Mouse (Mus musculus) forebrain, embryonic 15.5 days (tissue): Measurements from ENCODE around the gene Sct. TPM values are rescaled to one million over a fixed set of nuclear protein-coding genes. Genes with fewer than 3 reads are reported as not detected.

Experiments used
- ATAC-seq: fragments of 200-750 bp; cut with Nextera tagmentation; replicated peaks from 2 replicates; pipeline ENCODE4 v1.8.0; 2017; ENCODE audit warnings: mild to moderate bottlenecking, moderate TSS enrichment, moderate library complexity
- H3K27ac ChIP-seq: fragments of 300-500 bp; sonication (generic); replicated peaks from 2 replicates; pipeline ENCODE4 v1.5.1; 2015; ENCODE audit warnings: mild to moderate bottlenecking, inconsistent platforms
- H3K27me3 ChIP-seq: fragments of 300-500 bp; sonication (generic); 2 replicates; pipeline ENCODE4 v1.6.1; 2015; ENCODE audit warnings: inconsistent platforms
- H3K36me3 ChIP-seq: fragments of 300-500 bp; sonication (generic); 2 replicates; pipeline ENCODE4 v1.6.1; 2015; ENCODE audit warnings: mild to moderate bottlenecking, inconsistent platforms
- H3K4me1 ChIP-seq: fragments of 300-500 bp; sonication (generic); 2 replicates; pipeline ENCODE4 v1.6.1; 2015; ENCODE audit warnings: inconsistent platforms
- H3K4me2 ChIP-seq: fragments of 300-500 bp; sonication (generic); replicated peaks from 2 replicates; pipeline ENCODE4 v1.6.1; 2015; ENCODE audit warnings: mild to moderate bottlenecking, inconsistent platforms
- H3K4me3 ChIP-seq: fragments of 300-500 bp; sonication (generic); 2 replicates; pipeline ENCODE4 v1.5.1; 2015; ENCODE audit warnings: mild to moderate bottlenecking, inconsistent platforms
- H3K9ac ChIP-seq: fragments of 300-500 bp; sonication (generic); replicated peaks from 2 replicates; pipeline ENCODE4 v1.6.1; 2015; ENCODE audit warnings: mild to moderate bottlenecking, inconsistent platforms
- H3K9me3 ChIP-seq: fragments of 300-500 bp; sonication (generic); 2 replicates; pipeline ENCODE4 v1.6.1; 2016; ENCODE audit warnings: inconsistent platforms
- WGBS: fragments of 180-500 bp; shearing (Covaris S2); methylation state at CpG from one replicate; pipeline ENCODE4 v1.1.7; 2015; ENCODE audit warnings: mixed read lengths; 5-methylcytosine and 5-hydroxymethylcytosine counted together
- polyA plus RNA-seq: library from polyadenylated mRNA; unstranded; fragments of >200 nt; fragmentation: Nextera tagmentation; extraction: Ambion mirVana; gene quantifications from 2 replicates; pipeline ENCODE4 v1.2.1, GENCODE M21; 2015

Sct gene
- polyA plus RNA-seq: 1.4 TPM in 2 replicates

DNA sequence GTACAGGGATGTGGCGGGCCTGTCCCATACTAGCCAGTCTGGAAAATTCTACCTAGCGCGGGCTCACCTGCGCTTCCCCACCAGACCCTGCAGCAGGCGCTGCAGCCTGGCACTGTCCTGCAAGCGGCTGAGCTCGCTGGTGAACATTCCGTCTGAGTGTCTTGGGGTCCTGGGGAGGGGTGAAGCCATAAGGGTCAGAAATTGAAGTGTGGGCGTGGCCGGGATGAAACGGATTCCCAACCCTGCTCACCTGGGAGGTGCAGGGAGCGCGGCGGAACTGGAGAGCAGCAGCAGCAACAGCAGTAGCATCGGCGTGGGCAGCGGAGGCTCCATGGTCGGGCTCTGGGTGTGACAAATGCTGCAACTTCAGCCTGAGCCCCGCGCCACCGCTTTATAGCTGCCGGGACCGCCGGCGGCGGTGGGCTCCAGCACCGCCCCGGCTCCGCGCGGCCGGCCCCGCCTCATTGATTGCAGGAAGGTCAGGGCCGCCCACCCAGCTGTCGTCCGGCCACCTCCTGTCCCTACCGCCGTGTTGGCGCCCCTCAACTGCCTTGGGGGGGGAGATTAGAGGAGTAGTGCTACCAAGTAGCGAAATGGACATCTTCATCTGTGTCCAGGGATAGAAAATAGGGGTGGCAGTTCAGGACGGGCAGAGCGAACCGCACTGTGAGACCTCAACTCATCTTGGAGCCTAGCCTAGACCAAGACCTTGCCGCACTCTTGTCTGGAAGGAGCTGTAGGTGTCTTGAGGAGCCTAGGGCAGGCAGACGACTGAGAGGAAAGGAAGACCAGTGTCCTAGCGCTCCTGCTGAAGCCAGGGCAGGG lies at the start of gene Sct:
TSS of gene Sct (minus strand) at position 368 of the 825 bp plus-strand sequence.
- Histone ChIP-seq H3K36me3 (no peaks in the 10 kb centered on the region), H3K4me3 (peak within 1 kb of the TSS; percentile 47), H3K27ac (no peak within 1 kb of the TSS), H3K27me3 (no peaks in the 10 kb centered on the region), H3K4me1 (peaks cover 9% of the 10 kb centered on the region), H3K9me3 (no peaks in the 10 kb centered on the region), H3K4me2 (peak within 1 kb of the TSS; percentile 98), H3K9ac (peak within 1 kb of the TSS; percentile 59)
- ATAC-seq: peak; percentile 72
- WGBS: 2% methylated on average over 46 of the region's 46 CpGs

DNA sequence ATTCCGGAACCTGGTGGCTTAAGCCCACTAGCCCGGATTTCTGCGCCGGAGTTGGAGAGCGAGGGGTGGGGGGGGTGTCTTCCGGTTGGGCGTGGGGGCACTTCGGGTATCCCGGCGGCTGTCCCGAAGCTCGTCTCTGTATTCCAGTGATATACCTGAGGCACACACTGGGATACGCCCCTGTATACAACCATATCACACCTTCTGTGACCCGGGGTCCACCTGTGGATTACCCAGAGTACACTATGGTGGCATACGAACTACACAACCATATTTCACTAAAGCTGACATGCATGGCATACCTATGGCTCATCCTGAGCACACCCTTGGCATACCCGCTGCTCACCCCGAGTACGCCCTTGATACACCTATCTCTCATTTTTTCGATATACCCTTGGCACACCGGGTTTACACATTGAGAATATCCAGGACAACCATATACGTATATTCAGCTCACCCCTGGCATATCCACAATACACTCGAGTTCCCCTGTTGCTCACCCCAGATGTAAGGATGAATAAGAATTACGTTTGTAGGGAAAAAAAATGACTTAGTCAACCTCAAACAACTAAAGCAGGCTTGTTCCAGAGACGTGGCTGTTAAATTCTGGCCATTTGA lies 49.5 kb upstream of the Sct start:
- Histone ChIP-seq H3K27ac (peak overlapping the region; percentile 100), H3K9me3 (no peaks in the 10 kb centered on the region), H3K4me2 (peak overlapping the region; percentile 98), H3K27me3 (no peaks in the 10 kb centered on the region), H3K9ac (peak overlapping the region; percentile 82), H3K4me1 (peaks cover 36% of the 10 kb centered on the region), H3K4me3 (peak overlapping the region; percentile 52), H3K36me3 (peaks cover 5% of the 10 kb centered on the region; the same call in 1 of the 2 replicates)
- WGBS: 16% methylated on average over 24 of the region's 24 CpGs
- peak; percentile 21 for ATAC-seq

DNA sequence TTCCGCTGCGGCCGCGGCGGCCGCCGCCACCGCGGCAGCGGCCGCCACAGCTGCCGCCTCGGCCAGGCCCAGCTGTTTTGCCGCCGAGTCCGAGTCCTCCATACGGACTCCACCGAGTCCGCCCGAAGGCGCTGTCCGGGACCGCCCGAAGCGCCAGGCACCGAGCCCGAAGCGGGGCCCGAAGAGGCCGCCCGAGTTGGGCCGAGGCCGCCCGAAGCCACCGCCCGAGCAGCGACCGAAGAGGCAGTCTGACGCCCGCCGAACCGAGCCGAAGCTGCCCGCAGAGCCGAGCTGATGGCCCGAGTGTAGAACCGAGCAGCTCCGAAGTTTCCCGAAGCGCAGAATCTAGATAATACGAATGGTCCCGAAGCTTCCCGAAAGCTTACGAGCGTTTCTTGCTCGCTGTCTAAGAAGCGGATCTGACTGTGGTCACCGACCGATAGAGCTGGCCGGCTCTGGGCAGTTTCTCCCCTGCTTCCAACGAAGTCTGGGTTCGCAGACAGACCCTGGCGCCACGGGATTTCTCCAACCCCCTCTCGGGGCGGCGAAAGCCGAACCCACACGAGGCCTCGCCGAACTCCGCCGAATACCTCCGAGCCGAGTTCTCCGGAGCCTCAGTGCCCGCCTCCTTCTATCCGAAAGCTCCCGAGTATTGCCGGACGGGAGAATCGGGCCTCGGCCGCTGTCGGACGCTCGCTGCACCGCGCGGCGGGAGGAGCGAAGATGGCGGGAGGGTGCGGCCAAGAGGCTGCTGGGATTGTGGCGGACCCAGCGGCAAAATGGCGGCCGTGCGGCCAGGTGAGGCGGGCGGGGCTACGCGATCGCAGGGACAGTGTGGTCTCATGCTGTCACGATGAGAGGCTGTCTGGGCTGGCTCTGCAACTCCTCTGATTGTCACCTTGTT lies 48.8 kb upstream of the Sct start, which contains the start of the genes Deaf1 and Tmem80:
TSS of gene Deaf1 (minus strand) at position 222 of the 904 bp plus-strand sequence.
TSS of gene Tmem80 (plus strand) at position 271 of the 904 bp plus-strand sequence.
- WGBS: under 1% methylated on average over 101 of the region's 105 CpGs
- Histone ChIP-seq H3K4me2 (peak within 1 kb of the TSS; percentile 98), H3K9ac (peak within 1 kb of the TSS; percentile 82), H3K9me3 (no peaks in the 10 kb centered on the region), H3K27ac (peak within 1 kb of the TSS; percentile 100), H3K4me3 (peak within 1 kb of the TSS; percentile 52), H3K27me3 (no peaks in the 10 kb centered on the region), H3K4me1 (peaks cover 36% of the 10 kb centered on the region), H3K36me3 (peaks cover 5% of the 10 kb centered on the region)
- ATAC-seq: peak; percentile 97

DNA sequence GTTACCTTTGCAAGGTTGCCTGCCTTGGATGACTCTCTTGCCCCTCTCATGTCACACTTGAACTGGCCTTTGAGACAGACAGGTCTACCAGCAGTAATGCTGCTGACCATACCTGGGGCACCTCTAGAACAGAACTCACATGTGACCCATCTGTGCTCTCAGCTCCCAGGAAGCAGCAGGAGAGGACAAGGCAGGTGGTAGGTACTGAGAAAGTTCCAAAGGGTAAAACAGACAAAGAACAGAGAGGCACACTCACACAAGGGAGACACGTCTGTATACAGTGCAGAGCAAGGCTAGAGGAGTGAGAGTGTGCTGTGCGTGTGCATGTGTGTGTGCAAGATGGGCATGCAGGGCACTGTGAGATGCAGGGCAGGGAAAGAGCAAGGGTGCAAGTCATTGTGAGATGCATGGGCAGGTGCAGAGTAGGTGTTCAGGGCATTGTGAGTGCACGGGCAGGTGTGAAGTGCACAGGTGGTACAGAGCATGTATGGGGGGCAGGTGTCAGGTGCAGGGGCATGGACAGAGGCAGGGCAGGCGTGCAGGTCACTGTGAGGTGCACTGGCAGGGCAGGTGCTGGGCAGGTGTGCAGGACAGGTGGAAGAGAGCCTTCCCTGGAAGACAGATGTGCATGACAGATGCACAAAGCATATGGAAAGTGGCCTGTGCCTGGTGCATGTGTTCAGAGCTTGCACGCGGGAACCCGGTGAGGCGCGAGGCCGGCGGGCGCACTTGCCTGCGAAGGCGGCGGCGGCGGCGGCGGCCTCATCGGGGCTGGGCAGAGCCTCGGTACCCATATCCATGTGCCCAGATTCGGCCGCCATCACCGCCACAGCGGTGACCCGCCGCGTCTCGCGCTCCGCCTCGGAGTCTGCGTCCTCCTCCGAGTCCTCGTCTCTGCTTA lies 47.9 kb upstream of the Sct start:
- no peaks in the 10 kb centered on the region for H3K27me3 ChIP-seq
- peaks cover 36% of the 10 kb centered on the region for H3K4me1 ChIP-seq
- peaks cover 15% of the 10 kb centered on the region for H3K36me3 ChIP-seq
- whole genome bisulfite sequencing: 3% methylated on average over 35 of the region's 35 CpGs
- H3K4me3 ChIP-seq: peak overlapping the region; percentile 52
- H3K9ac ChIP-seq: peak overlapping the region; percentile 82
- H3K4me2 ChIP-seq: peak overlapping the region; percentile 98
- no peaks in the 10 kb centered on the region for H3K9me3 ChIP-seq
- H3K27ac ChIP-seq: peak overlapping the region; percentile 100
- peak; percentile 17 for ATAC-seq

DNA sequence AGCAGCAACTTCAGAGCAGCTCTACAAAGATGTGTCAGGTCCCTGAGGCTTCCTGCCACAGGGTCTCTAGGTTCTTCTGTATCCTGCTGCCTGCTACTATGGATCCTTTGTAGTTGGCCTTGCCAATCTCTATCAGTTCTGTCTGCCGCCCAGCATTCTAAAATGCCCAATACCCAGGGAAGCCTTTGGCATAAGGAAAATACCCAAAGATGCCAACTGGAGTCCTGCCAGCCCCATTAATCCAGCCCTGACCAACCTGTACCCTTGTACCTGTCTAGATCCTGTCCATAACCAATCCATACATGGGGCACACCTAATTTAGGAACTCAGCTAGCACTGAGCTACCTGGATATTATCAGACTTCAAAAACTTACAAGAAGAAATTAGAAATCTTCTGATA lies 45.8 kb upstream of the Sct start:
- H3K4me2 ChIP-seq: 0 out of 2 replicates have a peak overlapping the region, but pooled peaks have one; percentile 2
- no peak overlapping the region for H3K4me3 ChIP-seq
- H3K27me3 ChIP-seq: no peaks in the 10 kb centered on the region
- H3K9ac ChIP-seq: no peak overlapping the region
- H3K27ac ChIP-seq: no peak overlapping the region
- H3K9me3 ChIP-seq: no peaks in the 10 kb centered on the region
- 67% methylated on average over 1 of the region's 1 CpGs for WGBS
- H3K4me1 ChIP-seq: peaks cover 36% of the 10 kb centered on the region
- peaks cover 35% of the 10 kb centered on the region for H3K36me3 ChIP-seq
- ATAC-seq: no peak

DNA sequence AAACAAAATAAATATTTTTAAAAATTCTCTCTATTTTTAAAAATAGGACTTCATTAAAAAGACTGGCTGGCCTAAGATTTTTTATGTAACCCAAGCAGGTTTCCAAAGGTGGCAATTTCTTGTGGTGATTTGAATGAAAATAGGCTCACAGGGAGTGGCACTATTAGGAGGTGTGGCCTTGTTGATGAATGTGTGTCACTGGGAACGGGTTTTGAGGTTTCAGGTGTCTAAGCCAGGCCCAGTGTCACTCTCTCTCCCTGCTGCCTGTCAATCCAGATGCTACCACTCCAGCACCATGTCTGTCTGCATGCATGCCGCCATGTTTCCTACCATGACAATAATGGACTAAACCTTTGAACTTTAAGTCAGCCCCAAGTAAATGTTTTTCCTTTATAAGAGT lies 40.5 kb upstream of the Sct start:
- Histone ChIP-seq H3K36me3 (peaks cover 86% of the 10 kb centered on the region), H3K9me3 (no peaks in the 10 kb centered on the region), H3K4me3 (no peak overlapping the region), H3K27me3 (no peaks in the 10 kb centered on the region), H3K9ac (no peak overlapping the region), H3K27ac (no peak overlapping the region), H3K4me2 (no peak overlapping the region), H3K4me1 (peaks cover 2% of the 10 kb centered on the region)
- 82% methylated on average over 2 of the region's 2 CpGs for WGBS
- no peak for ATAC-seq

DNA sequence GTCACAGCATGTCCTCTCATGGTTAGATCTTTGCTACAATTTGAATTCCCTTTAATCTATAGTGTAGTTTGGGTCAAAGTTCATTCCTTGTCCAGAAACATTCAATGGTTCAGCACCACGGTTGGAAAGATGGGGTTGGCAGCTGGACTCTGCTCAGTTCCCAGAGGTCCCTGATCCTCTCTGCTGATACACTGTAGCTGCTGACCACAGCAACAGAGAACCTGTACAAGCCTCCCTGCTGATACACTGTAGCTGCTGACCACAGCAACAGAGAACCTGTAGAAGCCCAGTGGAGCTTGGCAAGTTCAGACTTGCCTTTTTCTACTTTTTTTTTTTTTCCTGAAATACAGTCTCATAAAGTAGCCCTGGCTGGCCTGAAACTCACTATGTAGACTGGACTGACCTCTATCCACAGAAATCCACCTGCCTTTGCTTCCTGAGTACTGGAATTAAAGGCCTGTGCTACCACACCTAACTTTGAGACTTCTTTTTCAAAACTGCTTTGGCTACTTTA lies 38.7 kb upstream of the Sct start:
- Histone ChIP-seq H3K4me3 (no peak overlapping the region), H3K9me3 (no peaks in the 10 kb centered on the region), H3K4me2 (no peak overlapping the region), H3K27ac (no peak overlapping the region), H3K27me3 (no peaks in the 10 kb centered on the region), H3K4me1 (no peaks in the 10 kb centered on the region), H3K36me3 (peaks cover 96% of the 10 kb centered on the region), H3K9ac (no peak overlapping the region)
- no peak for ATAC-seq
- WGBS: 81% methylated on average over 1 of the region's 1 CpGs

DNA sequence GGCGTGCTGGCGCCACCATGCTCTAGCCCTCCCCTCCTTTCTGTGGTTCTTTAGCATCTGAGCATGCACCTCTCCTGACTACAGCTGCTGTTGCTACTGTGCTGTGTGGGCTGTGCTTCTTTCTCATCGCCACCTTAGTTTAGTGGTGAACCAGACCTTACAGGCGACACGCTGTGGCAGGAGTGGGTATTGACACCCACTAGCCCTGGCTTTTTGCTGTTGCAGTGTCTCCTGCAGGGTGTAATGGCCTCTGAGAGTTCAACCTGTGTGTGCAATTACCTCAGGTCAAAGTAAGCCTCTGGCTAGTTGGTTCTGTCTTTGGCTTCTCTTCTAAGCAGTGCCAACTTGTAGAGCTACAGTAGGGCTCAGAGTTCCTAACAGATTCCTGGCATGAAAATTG lies 37.0 kb upstream of the Sct start:
- H3K27ac ChIP-seq: no peak overlapping the region
- no peaks in the 10 kb centered on the region for H3K4me1 ChIP-seq
- WGBS: 78% methylated on average over 5 of the region's 5 CpGs
- H3K36me3 ChIP-seq: peaks cover 95% of the 10 kb centered on the region
- no peaks in the 10 kb centered on the region for H3K9me3 ChIP-seq
- H3K4me2 ChIP-seq: no peak overlapping the region
- ATAC-seq: no peak
- H3K9ac ChIP-seq: no peak overlapping the region
- no peaks in the 10 kb centered on the region for H3K27me3 ChIP-seq
- no peak overlapping the region for H3K4me3 ChIP-seq

DNA sequence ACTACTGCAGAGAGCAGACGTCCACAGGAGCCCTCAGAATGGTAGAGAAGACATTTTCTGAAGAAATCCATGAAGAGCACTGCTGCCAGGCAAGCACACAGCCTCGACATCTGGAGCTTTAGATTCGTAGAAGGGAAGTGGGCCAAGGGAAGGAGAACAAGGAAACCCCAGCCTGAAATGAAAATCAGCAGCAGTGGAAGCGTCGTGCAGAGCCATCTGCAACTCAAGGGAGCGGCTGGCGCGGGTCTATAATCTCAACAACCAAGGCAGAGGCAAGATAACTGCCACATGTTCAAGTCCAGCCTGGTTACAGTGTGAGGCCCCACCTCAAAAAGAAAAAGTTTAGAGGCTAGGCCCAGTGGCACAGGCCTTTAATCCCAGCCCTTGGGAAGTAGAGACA lies 36.1 kb upstream of the Sct start:
- Histone ChIP-seq H3K36me3 (peaks cover 95% of the 10 kb centered on the region), H3K27ac (no peak overlapping the region), H3K9ac (no peak overlapping the region), H3K4me2 (no peak overlapping the region), H3K4me3 (no peak overlapping the region), H3K27me3 (no peaks in the 10 kb centered on the region), H3K9me3 (no peaks in the 10 kb centered on the region), H3K4me1 (no peaks in the 10 kb centered on the region)
- no peak for ATAC-seq
- 94% methylated on average over 8 of the region's 8 CpGs for WGBS

DNA sequence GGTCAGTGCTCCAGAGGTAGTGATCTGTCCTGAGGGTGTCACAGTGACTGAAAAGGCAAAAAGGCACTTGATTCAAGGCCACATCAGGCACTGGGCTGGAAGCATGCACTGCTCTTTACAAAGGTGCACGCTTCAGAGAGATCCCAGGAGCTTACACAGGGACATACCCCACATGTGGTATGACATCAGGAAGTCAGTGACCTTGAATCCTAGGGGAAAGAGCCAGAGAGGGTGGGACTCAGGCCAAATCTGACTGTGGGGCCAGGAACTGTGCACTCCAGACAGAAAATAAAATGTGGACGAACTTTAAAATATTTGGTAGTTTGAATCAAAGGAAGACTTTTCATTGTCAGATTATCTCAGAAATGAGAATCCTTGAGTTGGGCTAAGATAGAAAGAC lies 35.5 kb upstream of the Sct start:
- H3K36me3 ChIP-seq: peaks cover 95% of the 10 kb centered on the region
- H3K27me3 ChIP-seq: no peaks in the 10 kb centered on the region
- no peak overlapping the region for H3K27ac ChIP-seq
- no peak overlapping the region for H3K4me3 ChIP-seq
- H3K4me1 ChIP-seq: no peaks in the 10 kb centered on the region
- WGBS: 96% methylated on average over 2 of the region's 2 CpGs
- H3K4me2 ChIP-seq: no peak overlapping the region
- H3K9me3 ChIP-seq: no peaks in the 10 kb centered on the region
- H3K9ac ChIP-seq: no peak overlapping the region
- no peak for ATAC-seq

DNA sequence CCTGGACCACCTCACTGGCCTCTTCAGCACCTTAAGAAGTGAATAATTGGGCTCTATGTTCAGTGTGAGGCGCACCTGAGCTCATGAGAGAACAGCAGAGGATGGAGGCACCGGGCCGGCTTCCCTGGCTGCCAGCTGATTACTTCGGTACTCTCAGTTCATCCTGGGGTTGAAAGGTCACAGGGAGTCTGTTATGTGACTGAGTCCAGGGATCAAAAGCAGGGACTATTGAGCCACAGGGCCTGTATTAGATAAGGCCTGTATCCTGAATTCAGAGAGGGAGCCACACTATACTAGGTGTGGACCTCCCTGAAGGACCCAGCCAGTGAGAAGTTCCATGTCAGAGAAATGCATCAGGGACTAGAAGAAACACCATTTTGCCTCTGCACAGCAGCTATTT lies 25.6 kb upstream of the Sct start:
- Histone ChIP-seq H3K9ac (no peak overlapping the region), H3K4me3 (no peak overlapping the region), H3K27ac (no peak overlapping the region), H3K4me2 (no peak overlapping the region), H3K9me3 (no peaks in the 10 kb centered on the region), H3K4me1 (no peaks in the 10 kb centered on the region), H3K27me3 (no peaks in the 10 kb centered on the region), H3K36me3 (peaks cover 93% of the 10 kb centered on the region)
- WGBS: 92% methylated on average over 4 of the region's 4 CpGs
- no peak for ATAC-seq
